Mouse (Mus musculus) ovary, postnatal 36 days (tissue): ENCODE data around the gene Cdyl2.

Experiments used
- DNase-seq: peaks from one replicate; pipeline ENCODE4 v3.0.0; 2022; ENCODE audit warnings: low spot score, mixed read lengths

The Cdyl2 gene

DNA sequence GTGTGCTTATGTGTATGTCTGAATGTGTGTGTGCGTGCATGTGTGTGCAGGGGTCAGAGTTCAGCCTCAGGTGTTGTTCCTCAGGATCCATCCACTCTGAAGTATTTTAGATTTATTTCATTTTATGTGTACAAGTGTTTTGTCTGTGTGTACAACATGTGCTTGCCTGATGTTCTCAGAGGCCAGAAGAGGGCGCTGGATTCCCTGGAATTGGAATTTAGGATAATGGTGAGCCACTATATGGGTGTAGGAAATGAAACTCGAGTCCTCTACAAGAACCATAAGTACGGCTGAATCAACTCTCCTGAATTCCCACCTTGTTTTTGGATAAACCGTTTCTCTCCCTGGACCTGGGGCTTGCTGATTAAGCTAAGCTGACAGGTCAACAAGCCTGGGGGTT lies 61.2 kb downstream of the Cdyl2 start:
- no peak for DNase-seq

- no peak for DNase-seq
Measured at GRCm38 (mm10) chr8:116670604-116671003, 62.2 kb downstream of the Cdyl2 start.

GRCm38 (mm10) chr8:116668977-116669376 lies 63.8 kb downstream of the Cdyl2 start:
- no peak for DNase-seq

DNA sequence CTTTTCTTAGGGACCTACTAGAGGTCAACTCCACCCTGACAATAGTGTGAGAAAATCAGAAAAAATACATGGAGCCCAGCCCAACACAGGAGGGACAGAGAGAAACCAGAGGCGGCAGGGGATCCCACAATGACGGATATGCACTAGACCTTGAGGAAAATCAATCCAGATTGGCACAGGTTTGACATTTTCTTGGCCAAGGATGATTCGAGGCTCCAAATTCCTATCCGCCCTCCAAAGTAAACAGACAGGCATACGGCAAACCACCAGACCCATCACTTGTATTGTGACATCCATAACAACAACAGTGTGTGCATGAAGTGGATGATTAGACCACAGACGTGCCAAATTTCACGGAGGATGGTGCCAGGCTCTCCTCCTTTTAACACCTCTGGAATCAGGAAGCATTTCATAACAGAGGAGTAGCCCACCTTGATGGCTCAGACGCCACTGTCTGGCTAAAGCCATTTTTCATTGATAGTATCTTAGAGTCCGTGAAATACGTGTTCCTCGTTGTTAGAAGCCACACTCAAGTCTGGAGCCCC lies 65.9 kb downstream of the Cdyl2 start:
- DNase-seq, result no peak

GRCm38 (mm10) chr8:116661521-116661920 lies 71.3 kb downstream of the Cdyl2 start:
- DNase-seq, result no peak

GRCm38 (mm10) chr8:116656811-116657210 lies 76.0 kb downstream of the Cdyl2 start:
- DNase-seq, result no peak

DNA sequence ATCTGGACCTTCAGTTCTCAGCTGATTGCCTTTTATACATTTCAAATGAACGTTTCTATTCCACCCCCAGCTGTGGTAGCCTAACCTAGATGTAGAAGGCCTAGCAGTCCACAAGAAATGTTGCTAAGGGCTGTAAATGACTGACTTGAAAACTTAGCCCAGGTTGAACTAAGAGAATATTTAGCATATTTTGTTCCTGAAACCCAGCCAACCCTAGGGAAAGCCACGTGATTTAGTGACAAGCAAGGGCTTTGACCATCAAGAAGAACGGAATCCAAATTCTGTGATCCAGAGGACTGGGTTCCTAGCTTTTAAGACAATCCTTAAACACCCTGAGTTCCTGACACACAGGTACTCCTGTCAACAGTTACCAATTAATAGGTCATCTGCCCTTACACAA lies 77.9 kb downstream of the Cdyl2 start:
- DNase-seq, result no peak

DNA sequence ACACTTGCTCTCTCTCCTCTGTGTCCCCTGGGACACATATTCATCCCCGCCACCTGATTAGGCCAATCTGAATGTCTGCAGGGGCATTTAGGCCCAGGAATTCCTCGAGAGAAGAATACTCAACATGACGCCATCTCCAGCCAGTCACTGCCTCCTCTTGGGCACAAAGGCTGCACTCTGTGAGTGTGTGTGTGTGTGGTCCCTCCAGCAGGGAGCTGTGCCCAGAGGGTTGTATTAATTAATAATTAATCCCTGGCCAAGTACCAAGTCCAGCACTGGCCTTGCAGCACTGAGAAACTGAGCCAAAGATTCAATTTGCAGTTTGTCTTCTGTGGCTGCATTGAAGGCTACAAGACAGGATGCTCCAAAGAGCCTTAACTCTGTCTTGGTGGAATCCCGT lies 79.8 kb downstream of the Cdyl2 start:
- no peak for DNase-seq

GRCm38 (mm10) chr8:116649975-116650725 lies 82.6 kb downstream of the Cdyl2 start:
- no peak for DNase-seq

DNA sequence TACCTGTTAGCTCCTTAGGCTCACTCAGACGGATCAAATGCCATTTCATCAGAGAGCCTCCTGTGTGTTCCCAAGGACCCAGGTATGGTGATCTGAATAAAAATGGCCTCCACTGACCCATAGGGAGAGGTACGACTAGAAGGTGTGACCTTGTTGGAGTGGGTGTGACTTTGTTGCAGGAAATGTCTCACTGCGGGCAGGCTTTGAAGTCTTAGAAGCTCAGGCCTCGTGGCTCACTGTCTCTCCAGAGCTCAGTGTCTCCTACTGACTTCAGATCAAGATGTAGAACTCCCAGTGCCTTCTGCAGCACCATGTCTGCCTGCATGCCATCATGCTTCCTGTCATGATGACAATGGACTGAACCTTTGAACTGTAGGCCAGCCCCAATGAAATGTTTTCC lies 87.4 kb downstream of the Cdyl2 start:
- no peak for DNase-seq

DNA sequence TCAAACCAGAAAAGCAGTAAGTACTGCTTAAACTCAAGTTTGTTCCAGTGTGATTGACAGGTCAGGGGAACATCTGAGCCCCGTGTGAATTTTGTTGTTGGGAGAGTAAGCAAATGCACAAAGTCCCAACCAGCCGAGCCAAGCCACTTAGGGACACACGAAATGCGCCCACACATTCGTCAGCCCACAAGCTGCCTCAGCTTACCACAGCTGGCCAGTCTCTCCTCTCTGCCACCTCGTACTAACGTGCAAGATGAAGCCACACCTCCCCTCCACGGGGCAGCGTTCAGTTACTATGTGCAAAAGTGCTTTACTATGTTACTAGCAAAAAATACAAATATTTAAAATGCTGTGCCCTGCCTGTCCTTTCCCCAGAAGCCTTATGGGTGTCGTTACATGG lies 91.9 kb downstream of the Cdyl2 start:
- DNase-seq, result no peak

GRCm38 (mm10) chr8:116637998-116638397 lies 94.8 kb downstream of the Cdyl2 start:
- no peak for DNase-seq

DNA sequence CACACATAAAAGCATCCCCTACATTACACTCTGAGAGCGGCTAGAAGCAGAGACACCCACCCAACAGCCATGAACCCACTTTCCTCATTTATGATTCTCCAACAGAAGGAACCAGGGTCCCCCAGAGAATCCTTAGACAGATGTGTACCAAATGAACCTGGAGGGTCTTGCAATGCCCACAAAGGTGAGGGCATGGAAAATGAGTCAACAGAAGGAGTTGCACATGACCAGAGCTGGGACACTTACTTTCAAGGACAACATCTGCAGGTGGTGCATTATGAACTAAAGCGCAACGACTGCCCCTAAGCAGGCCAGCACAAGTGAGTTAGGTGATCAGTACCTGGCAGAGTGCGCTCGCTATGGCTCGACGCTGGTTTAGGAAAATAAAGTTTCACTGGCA lies 95.6 kb downstream of the Cdyl2 start:
- no peak for DNase-seq

DNA sequence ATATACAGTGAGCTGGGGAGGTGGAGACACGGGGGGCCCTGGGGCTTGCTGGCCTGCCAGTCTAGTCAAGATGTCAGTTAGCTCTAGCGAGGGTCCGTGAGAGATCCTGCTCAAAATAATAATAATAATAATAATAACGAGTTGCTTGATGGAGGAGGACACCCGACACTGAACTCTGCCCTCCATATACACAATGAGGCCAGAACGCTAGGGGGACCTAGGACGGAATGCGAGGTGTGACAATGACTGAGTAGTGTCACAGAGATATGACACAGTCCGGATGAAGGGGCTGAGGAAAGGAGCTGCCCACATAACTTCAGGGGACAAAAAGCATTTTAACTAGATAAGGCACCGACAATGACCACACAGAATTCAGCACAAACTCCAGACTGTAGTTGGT lies 96.4 kb downstream of the Cdyl2 start:
- DNase-seq, result no peak

DNA sequence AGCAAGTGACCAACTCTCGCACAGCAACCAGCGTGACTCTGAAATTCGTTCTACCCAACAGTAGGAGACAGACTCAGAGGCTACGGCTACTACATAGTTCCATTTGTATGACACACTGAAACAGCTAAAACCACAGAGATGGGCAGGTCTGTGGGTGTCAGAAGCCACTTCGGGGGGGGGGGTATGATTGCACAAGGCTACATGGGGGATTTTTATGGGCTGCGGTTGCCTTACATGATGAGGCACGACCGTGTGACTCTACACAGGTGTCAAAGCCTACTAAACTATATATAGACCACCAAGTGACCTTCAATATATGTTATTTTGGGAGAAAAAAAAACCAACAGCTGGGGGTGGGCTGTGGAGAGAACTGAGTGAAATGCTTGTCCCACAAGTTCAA lies 96.8 kb downstream of the Cdyl2 start:
- DNase-seq, result no peak

DNA sequence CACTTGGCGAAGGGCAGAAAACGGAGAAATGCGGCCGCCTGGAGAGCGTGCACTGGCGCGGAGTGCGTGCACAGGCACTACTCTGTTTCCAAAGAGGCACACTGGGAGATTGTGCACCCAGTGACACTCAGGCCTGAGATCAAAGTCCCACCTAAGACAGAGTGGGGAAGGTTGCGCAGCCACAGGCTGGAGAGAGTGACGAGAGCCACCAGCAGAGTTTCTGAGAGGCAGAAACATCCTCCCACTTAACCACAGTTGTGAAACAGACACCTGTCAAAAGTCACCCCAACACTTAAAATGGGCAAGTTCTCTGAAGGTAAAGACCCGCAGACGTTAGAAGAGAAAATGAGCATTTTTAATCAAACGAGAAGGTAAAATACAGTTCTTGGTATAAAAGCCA lies 97.5 kb downstream of the Cdyl2 start:
- no peak for DNase-seq

DNA sequence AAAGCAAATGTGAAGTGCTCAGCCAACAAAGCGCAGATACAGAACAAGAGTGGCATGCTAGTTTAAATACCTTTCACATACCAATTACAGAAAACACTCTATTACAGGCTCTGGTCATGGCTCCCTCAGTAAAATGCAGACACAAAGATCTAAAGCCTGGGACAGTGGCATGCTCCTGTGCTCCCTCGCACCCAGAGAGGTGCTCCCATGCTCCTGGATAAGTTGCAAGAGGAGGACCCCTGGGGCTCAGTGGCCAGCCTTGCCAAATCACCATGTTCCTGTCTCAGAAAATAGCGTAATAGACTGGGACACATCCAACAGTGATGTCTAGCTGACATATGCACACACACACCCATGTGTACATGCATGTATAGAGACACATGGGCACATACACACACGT lies 98.4 kb downstream of the Cdyl2 start:
- no peak for DNase-seq

DNA sequence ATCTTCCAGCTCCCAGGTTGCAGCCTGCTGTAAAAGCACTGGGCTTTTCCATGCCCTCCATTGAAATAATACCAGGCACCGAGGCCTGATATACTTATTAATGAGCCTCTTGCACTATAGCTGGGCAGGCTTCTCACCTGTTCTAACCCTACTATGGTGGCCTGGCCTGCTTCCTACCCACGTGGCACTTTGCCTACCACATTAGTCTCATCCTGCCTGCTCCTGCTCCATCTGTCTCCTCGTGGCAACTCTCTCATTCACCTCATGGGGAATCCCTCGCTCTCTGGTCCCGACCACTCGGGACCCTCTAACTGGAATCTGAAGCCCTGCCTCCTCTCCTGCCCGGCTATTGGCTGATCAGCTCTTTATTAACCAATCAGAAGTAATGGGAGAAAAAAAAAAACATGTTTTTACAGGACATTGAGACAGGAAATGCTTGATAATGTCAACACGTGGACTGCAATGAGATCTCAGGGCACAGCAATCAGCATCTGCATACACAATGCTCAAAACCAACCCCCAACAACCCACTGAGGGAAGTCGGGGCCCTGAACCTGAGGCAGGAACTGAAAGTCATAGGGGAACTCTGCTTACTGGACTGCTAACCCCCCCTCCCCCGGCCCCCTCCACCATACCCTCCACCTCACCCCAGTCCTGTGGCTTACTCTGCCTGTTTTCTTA lies 99.2 kb downstream of the Cdyl2 start:
- no peak for DNase-seq

DNA sequence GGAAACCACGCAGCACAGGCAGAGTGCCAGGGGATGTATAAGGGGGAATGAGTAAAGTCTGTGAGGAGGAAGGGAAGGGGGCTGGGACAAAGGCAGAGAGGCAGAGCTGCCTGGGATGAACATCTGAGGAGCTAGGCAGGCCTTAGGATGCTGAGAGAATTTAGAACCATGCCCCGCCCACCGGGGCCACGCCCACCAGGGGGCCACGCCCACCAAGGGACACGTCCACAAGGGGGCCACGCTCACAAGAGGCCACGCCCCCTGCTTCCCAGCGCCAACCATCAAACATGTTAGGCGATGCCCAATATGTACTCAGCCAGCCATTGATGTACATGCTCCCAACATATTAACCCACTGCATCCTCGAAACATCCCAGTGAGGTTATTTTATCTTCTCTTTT lies 102.7 kb downstream of the Cdyl2 start:
- DNase-seq, result no peak

GRCm38 (mm10) chr8:116628975-116629374 lies 103.8 kb downstream of the Cdyl2 start:
- DNase-seq, result no peak

- no peak for DNase-seq
Measured at GRCm38 (mm10) chr8:116627854-116628479, 104.8 kb downstream of the Cdyl2 start.

DNA sequence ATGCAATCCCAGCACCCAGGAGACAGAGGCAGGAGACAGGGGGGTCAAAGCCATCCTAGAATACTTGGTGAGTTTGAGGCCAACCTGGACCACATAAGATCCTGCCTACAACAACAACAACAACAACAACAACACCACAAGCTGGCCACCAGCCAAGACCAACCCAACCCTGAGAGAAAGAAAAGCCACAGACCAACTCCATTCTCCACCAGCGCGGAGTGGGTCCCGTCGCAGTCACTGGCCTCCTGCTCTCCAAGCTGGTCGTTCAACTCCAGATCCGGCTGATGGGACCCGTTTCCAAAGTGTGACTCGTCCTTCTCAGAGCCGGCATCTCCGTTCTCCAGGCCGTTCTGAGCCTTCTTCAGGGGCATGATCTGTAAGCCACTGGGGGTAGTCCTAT lies 109.2 kb downstream of the Cdyl2 start:
- no peak for DNase-seq

- no peak for DNase-seq
Measured at GRCm38 (mm10) chr8:116622326-116622725, 110.5 kb downstream of the Cdyl2 start.
